Mouse (Mus musculus): ENCODE data around the gene Clock.

The Clock gene

DNA sequence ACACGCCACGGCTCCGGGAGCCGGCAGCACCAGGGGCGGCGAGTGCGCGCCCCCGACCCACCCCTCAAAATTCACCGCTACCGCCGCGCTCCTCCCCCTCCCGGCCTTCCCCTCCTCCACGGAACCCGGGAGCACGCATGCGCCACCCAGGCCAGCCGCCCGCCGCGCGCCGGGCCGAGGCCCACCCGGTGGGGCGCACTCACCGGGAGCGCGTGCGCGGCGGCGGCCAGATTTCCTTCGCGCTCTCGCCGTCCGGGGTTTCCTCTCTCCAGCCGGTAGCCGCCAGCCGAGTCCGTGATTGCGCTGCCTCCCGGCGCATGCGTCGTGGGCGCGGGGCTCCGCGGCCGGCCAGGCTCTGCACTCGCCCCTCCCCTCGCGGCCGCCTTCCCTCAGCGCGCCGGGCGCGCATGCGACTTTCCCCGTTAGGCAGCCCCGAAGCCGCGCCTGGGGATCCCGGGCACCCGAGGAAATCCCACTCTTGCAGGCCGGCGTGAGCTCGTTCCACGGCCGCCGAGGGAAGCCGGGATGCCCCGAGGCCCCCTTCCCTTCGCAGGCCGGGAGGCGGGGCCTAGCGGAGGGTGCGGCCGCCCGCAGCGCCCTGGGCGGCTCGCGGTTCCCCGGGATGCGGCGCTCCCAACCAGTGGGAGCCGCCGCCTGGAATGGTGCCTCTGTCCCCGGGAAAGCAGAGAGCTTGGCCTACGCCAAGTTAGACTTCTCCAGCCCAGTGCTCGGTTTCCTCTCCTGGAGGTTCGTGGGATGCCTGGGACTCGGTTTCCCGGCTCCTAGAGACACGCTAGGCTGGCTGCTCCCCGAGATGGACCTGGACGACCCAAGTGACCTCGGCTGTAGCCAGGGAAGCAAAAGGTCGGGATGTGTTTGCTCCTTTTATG is at the start of gene Clock:
TSS of gene Clock (minus strand) at position 341 of the 890 bp plus-strand sequence.
- peak; percentile 46 for DNase-seq (ENCODE audit: low read depth)

GRCm38 (mm10) chr5:76351953-76352611 is 47.5 kb upstream of the Clock start:
- no peak for DNase-seq (ENCODE audit: low read depth)

DNA sequence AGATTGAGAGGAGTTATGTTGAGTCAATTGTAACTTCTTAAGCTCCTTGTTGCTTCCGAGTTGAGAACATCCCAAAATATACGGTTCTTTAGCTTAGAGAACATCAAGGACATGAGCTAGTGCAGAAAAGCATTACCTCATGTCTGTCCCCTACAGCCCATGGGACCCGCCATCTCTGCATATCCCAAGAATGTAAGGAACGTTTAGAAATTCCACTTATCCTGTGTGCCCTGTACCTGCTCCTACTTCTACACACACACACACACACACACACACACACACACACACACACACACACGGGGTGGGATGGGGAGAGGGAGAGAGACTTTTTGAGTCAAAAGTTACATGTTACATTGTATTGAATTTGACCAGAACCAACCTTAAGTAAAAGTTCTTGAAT is 46.9 kb upstream of the Clock start:
- DNase-seq (ENCODE audit: low read depth) = no peak

- no peak for DNase-seq (ENCODE audit: low read depth)
Observed at GRCm38 (mm10) chr5:76346137-76346536, 41.5 kb upstream of the Clock start.

- DNase-seq (ENCODE audit: low read depth) = no peak
Observed at GRCm38 (mm10) chr5:76340931-76341330, 36.3 kb upstream of the Clock start.

- peak; percentile 45 for DNase-seq (ENCODE audit: low read depth)
Observed at GRCm38 (mm10) chr5:76337100-76337499, 32.5 kb upstream of the Clock start.

DNA sequence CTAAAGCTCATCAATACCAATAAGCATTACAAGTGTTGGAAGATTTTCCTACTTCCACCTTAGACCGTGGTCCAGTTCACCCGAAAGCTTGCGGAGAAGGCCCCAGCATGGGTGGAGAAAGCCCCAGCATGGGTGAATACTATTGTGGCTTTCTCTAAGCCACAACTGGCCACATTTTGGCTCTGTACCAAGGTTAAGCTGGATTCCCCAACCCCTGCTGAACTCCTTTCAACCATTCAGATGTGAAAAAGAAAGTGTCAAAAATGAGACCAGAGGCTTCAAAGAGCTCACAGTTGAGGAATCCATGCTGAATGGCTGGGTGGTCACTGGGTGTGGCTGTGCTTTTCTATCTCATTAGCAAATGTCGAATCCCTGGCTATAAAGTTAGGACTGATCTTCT is 29.2 kb upstream of the Clock start:
- peak; percentile 67 for DNase-seq (ENCODE audit: low read depth)

DNA sequence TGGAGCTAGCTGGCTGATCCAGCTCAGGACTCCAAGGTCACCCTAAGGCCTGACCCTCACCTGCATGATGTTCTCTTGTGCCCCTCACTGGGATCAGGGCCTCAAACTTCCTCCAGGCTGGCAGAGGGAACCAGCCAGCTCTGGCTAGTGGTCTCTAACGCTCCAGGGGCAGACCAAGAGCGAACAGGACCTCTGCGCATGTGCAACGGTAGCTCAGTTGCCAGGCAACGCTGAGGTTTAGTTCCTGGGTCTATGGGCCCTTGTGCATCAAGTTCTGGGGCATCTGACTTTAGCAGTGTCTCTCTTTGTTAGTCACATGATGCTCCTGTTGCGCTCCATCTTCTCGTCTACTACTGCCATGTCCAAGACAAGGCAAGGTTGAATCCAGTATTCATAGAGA is 26.4 kb upstream of the Clock start, which contains the start of gene Pdcl2:
TSS of gene Pdcl2 (minus strand) at position 204 of the 400 bp plus-strand sequence.
- DNase-seq (ENCODE audit: low read depth) = no peak

- no peak for DNase-seq (ENCODE audit: low read depth)
Observed at GRCm38 (mm10) chr5:76327296-76327695, 22.7 kb upstream of the Clock start.

- no peak for DNase-seq (ENCODE audit: low read depth)
Observed at GRCm38 (mm10) chr5:76325113-76325512, 20.5 kb upstream of the Clock start.

DNA sequence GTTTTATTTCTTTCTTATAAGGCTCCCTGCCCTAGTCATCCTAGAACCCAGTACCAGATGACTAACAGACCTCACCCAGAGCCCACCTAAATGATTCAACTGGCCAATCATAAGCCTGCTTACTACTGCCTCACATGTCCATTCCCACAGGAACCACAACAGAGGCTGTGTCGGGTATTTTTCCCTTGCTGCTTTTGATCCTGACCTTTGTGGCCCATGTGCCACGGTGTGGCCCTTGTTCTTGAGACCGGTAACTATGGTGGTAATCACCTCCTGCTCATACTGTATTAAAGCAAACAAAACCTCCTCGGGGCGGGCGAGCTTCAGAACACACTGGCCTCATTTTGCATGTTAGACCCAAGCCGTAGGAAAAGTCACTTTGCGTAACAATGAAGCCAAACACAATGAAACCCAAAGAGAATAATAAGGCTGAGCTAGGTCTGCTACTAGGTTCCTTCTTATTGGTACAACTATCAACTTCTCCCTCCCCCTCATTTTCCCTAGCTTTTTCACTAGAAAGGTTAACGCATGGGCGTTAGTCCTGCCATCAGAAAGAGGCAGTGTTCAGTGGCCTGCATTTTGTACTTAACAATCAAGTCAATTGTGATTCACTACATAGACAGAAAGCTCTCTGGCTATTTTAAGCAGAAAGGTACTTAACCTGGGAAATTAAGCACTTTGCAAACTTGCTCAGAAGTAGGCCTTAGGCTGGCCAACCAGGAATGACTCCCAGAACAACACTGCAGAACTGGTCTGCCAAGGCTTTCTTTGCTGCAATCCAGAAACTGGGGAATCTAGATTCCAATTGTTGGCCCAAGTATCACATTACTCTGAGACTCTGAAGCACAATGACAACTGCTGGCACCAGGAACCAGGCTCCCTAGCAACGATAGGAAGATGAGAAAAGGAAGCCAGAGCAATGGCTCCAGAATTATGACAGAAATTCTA is 16.9 kb upstream of the Clock start:
- DNase-seq (ENCODE audit: low read depth) = no peak

DNA sequence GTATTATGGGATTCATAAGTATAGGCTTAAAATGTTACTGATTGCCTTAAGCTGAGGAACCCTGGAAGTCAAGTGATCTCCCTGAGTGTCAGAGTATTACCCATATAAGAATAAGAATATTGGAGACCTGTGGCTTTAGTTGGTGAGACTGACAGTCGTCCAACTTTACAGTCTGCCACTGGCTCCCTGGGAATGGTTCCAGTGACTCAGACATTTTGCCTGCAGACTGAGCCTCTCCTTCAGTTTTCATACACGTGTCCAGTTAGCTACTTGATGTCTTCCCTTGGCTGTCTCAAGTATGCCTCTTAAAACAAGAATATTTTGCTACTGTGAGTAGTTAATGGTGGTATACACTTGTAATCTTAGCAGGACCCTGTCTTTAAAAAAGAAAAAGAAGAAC is 3.6 kb upstream of the Clock start:
- DNase-seq (ENCODE audit: low read depth) = no peak

DNA sequence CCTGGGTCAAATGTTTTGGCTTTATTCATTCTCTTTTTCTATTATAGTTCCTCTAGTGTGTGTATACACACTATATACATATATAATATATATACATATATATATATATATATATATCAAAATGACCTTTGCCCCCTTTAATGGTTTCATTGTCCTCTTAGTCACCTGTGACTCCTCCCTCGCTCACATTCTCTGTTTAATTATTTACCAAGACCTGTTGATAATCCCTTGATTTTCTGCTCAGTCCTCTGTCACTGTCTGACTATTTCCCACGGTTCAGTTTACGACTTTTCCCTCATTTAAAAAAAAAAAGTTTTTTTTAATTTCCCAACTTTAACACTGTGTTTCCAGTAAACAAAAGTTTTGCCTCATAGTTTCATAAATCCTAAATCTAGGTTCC is 1.7 kb upstream of the Clock start:
- DNase-seq (ENCODE audit: low read depth) = no peak

GRCm38 (mm10) chr5:76305616-76306015 is 1.0 kb upstream of the Clock start:
- no peak for DNase-seq (ENCODE audit: low read depth)

- DNase-seq (ENCODE audit: low read depth) = peak; percentile 42
Observed at GRCm38 (mm10) chr5:76303745-76304451, 694 bp downstream of the Clock start.

DNA sequence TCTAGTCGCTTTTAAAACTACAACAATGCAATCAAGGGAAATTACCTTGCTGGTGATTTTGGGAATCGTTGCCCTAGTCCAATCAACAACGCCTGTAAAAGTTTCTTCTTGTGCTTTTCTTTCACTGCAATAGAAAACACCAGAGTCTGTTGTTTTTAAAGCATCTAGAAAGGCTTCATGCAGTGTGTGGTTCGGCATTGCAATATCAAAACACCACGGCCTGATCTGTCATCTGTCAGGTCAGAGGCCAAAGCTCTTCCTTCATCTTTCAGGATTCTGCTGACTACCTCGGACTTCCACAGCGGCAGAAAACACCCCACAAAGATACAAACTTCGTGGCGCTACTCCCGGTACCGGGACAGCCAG is 1.2 kb downstream of the Clock start:
- peak; percentile 19 for DNase-seq (ENCODE audit: low read depth)

GRCm38 (mm10) chr5:76302009-76302408 is 2.6 kb downstream of the Clock start:
- DNase-seq (ENCODE audit: low read depth) = no peak

DNA sequence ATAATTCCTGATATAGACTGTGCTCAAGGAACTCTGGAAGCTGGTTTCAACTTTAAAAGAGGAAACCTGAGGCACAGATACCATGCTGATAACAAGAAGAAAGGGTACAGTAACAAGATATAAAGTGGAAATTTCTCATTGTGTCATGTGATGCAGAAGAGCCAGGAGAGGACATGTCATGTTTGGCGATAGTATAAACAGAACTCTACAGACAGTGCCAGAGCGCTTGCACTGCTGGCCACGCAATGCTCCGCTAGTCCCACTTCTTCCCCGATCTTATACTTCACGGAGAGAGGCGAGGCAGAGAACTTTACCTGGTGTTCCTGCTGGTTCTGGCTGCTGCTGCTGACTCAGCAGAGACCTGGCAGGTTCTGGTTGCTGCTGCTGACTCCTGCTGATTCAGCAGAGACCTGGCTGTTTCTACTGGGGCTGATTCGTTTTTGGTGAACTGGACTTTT is 15.3 kb downstream of the Clock start:
- DNase-seq (ENCODE audit: low read depth) = peak; percentile 32

DNA sequence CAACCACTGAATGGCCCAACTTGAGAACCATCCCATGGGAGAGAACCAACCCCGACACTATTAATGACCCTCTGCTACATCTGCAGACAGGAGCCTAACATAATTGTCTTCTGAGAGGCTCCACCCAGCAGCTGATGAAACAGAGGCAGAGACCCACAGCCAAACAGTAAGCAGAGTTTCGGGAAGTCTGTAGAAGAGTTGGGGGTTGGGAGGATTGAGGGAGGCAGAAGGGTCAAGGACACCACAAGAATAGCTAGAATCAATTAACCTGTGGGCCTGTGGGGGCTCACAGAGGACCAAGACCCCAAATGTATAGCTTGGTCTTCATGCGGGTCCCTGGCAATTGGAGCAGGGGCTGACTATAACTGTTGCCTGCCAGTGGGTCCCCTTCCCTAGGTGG is 16.3 kb downstream of the Clock start:
- no peak for DNase-seq (ENCODE audit: low read depth)

- peak; percentile 44 for DNase-seq (ENCODE audit: low read depth)
Observed at GRCm38 (mm10) chr5:76287062-76287461, 17.5 kb downstream of the Clock start.

- no peak for DNase-seq (ENCODE audit: low read depth)
Observed at GRCm38 (mm10) chr5:76285699-76286098, 18.9 kb downstream of the Clock start.

Data from 416B (cell line).